Mouse (Mus musculus) limb, embryonic 12.5 days (tissue): ENCODE results near the gene Rassf2. TPM values are rescaled to one million over a fixed set of nuclear protein-coding genes. Genes with fewer than 3 reads are reported as not detected.

ENCODE experiments used
- ATAC-seq: fragments of 200-750 bp; cut with Nextera tagmentation; 2 replicates; pipeline ENCODE4 v1.8.0; 2017; ENCODE audit warnings: low read depth, moderate TSS enrichment; ENCODE audit not compliant: insufficient number of reproducible peaks, insufficient read depth, low FRiP score, low TSS enrichment
- H3K27ac ChIP-seq: fragments of 300-500 bp; sonication (generic); 2 replicates; pipeline ENCODE4 v1.5.1; 2016; ENCODE audit warnings: mild to moderate bottlenecking, moderate library complexity
- H3K27me3 ChIP-seq: fragments of 300-500 bp; sonication (generic); 2 replicates; pipeline ENCODE4 v1.6.1; 2016; ENCODE audit warnings: mild to moderate bottlenecking, moderate library complexity
- H3K36me3 ChIP-seq: fragments of 300-500 bp; sonication (generic); 2 replicates; pipeline ENCODE4 v1.6.1; 2016; ENCODE audit warnings: mild to moderate bottlenecking, moderate library complexity
- H3K4me1 ChIP-seq: fragments of 300-500 bp; sonication (generic); replicated peaks from 2 replicates; pipeline ENCODE4 v1.6.1; 2016
- H3K4me2 ChIP-seq: fragments of 300-500 bp; sonication (generic); 2 replicates; pipeline ENCODE4 v1.6.1; 2016; ENCODE audit warnings: mild to moderate bottlenecking, moderate library complexity
- H3K4me3 ChIP-seq: fragments of 300-500 bp; sonication (generic); replicated peaks from 2 replicates; pipeline ENCODE4 v1.5.1; 2016; ENCODE audit warnings: mild to moderate bottlenecking
- H3K9ac ChIP-seq: fragments of 300-500 bp; sonication (generic); replicated peaks from 2 replicates; pipeline ENCODE4 v1.6.1; 2016; ENCODE audit warnings: mild to moderate bottlenecking, moderate library complexity
- H3K9me3 ChIP-seq: fragments of 300-500 bp; sonication (generic); 2 replicates; pipeline ENCODE4 v1.6.1; 2016; ENCODE audit warnings: mild to moderate bottlenecking, moderate library complexity
- WGBS: fragments of 180-500 bp; shearing (Covaris S2); methylation state at CpG from one replicate; pipeline ENCODE4 v1.1.7; 2016; 5-methylcytosine and 5-hydroxymethylcytosine counted together
- polyA plus RNA-seq: library from polyadenylated mRNA; unstranded; fragments of >200 nt; fragmentation: Nextera tagmentation; extraction: Ambion mirVana; gene quantifications from 2 replicates; pipeline ENCODE4 v1.2.1, GENCODE M21; 2016

Gene Rassf2
- polyA plus RNA-seq, 1 experiment from 2014 or later: 5.3 TPM

DNA sequence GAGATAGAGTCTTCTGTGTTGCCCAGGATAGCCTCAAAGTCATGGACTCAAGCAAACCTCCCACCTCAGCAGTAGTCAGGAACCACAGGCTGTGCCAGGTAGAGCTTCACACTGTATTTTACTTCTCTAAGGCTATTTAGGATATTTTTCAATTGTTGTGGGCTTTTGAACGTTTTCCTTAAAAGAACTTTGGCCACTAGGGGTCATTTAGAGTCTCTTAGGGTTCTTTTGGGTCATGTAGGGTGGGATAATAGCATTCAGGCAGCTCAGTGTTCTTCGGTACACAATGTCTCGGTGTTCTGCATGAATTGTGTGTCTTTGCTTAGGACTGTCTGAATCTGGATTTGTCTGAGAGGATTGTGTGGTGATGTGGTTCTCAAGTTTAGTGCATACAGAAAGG lies 42.1 kb downstream of the Rassf2 start:
- H3K36me3 ChIP-seq: no peaks in the 10 kb centered on the region
- H3K4me1 ChIP-seq: peaks cover 14% of the 10 kb centered on the region
- ATAC-seq: no peak
- no peak overlapping the region for H3K9ac ChIP-seq
- H3K27ac ChIP-seq: no peak overlapping the region
- H3K4me3 ChIP-seq: no peak overlapping the region
- WGBS: 50% methylated on average over 3 of the region's 3 CpGs
- H3K9me3 ChIP-seq: no peaks in the 10 kb centered on the region
- no peak overlapping the region for H3K4me2 ChIP-seq
- H3K27me3 ChIP-seq: no peaks in the 10 kb centered on the region; the same call in 1 of the 2 replicates

DNA sequence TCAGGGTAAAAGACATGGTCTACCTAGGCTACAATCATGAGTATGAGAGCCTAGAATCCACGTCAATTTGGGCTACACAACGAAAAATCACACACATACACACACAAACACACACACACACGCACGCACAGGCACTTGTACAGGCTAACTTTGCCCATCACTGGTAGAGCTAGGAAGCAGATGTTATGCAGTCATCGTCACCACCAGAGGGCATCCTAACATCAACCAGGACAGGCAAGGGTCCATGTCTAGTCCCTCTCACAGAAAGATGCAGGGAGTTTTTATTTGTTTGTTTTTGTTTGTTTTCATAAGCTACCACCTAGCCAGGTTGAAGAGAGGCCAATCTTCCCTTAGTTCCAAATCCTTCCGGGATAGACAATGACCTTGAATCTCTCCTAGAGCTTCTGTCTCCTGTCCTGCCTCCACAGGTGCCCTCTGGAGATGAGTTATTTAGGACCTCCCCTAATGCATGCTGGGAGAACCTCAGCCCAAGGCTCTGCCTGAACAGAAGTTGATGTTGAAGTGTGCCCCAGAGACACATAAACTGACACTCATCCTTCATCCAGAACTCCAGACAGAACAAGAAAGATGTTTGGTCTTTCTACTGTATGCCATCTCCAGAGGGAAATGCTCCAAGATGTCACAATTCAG lies 47.4 kb downstream of the Rassf2 start:
- WGBS: 16% methylated on average over 6 of the region's 6 CpGs
- ATAC-seq: 0 out of 2 replicates have a peak, but pooled peaks have one; percentile 64

DNA sequence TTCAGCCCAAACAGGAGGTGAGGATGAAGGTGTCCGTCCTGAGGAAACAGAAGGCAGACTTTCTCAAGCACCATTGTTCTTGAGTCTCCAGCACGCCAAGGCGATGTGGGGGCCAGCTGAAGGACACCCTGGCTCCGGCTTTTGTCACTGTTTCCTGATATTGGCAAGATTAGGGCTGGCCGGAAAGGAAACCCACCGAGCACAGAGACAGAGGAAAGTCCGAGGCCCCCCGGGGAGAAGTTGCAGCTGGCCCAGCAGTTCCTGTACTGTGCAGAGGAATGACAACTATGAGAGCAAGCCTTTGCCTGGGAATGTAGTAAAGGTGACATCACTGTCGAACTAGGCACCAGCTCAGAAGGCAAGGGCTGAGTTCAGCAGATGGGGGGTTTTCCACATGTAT lies 49.2 kb downstream of the Rassf2 start:
- Histone ChIP-seq H3K9me3 (peaks cover 6% of the 10 kb centered on the region; the same call in 1 of the 2 replicates), H3K4me3 (no peak overlapping the region), H3K4me2 (no peak overlapping the region), H3K27me3 (no peaks in the 10 kb centered on the region; the same call in 1 of the 2 replicates), H3K36me3 (no peaks in the 10 kb centered on the region), H3K27ac (no peak overlapping the region), H3K9ac (no peak overlapping the region), H3K4me1 (0 out of 2 replicates have a peak, but pooled peaks cover 4% of the 10 kb centered on the region)
- WGBS: 58% methylated on average over 9 of the region's 9 CpGs
- no peak for ATAC-seq

More for the DNA sequence above, 47.4 kb downstream of the Rassf2 start:
- H3K4me1 ChIP-seq: 0 out of 2 replicates have a peak, but pooled peaks cover 4% of the 10 kb centered on the region
- no peak overlapping the region for H3K4me3 ChIP-seq
- no peak overlapping the region for H3K27ac ChIP-seq
- H3K36me3 ChIP-seq: no peaks in the 10 kb centered on the region
- no peak overlapping the region for H3K9ac ChIP-seq
- no peaks in the 10 kb centered on the region; the same call in 1 of the 2 replicates for H3K27me3 ChIP-seq
- no peak overlapping the region for H3K4me2 ChIP-seq
- H3K9me3 ChIP-seq: peaks cover 4% of the 10 kb centered on the region; the same call in 1 of the 2 replicates

DNA sequence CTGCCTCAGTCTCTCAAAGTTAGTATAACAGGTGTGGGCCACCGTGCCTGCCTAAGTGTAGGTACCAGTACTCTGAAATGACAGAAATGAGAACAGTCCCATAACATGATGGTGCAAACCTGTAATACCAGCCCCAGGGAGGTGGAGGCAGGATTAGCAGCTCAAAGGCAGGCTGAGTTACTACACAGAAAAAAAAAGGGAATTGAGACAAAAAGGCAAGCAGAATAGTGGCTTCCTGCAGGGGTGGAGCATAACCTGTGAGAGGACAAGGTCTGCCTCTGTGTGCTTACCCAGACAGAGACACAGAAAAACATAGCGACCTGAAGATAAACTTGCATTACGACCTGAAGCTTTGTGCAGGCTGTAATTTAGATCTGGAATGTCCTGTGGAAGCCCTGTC lies 53.4 kb downstream of the Rassf2 start:
- no peak overlapping the region for H3K4me2 ChIP-seq
- no peak overlapping the region for H3K9ac ChIP-seq
- no peaks in the 10 kb centered on the region for H3K36me3 ChIP-seq
- H3K4me1 ChIP-seq: 0 out of 2 replicates have a peak, but pooled peaks cover 4% of the 10 kb centered on the region
- no peak overlapping the region for H3K27ac ChIP-seq
- no peaks in the 10 kb centered on the region; the same call in 1 of the 2 replicates for H3K27me3 ChIP-seq
- no peak overlapping the region for H3K4me3 ChIP-seq
- ATAC-seq: no peak
- WGBS: 74% methylated on average over 3 of the region's 3 CpGs
- H3K9me3 ChIP-seq: peaks cover 6% of the 10 kb centered on the region; the same call in 1 of the 2 replicates

DNA sequence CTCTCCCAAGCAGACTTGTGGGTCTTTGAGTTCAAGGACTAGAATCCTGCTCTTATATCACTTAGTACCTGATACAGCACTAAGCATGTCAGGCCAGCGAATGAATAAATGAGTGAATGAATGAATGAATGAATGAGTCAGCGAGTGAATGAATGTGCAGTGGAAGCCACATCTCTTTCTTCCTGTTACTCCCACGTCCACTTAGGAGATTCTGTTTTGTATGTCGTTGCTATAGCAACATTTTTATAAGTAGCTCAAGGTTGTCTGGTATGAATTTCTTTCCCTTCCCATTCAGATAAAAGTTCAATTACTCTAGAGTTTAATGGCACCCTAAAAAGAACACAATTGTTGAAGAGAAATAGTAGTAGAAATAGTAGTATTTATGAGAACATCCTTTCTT lies 59.0 kb downstream of the Rassf2 start:
- no peak overlapping the region for H3K4me3 ChIP-seq
- 85% methylated on average over 4 of the region's 4 CpGs for WGBS
- H3K9ac ChIP-seq: no peak overlapping the region
- no peaks in the 10 kb centered on the region; the same call in 1 of the 2 replicates for H3K27me3 ChIP-seq
- H3K4me1 ChIP-seq: no peaks in the 10 kb centered on the region
- no peaks in the 10 kb centered on the region for H3K36me3 ChIP-seq
- no peak overlapping the region for H3K4me2 ChIP-seq
- no peak overlapping the region for H3K27ac ChIP-seq
- H3K9me3 ChIP-seq: no peaks in the 10 kb centered on the region
- ATAC-seq: no peak

DNA sequence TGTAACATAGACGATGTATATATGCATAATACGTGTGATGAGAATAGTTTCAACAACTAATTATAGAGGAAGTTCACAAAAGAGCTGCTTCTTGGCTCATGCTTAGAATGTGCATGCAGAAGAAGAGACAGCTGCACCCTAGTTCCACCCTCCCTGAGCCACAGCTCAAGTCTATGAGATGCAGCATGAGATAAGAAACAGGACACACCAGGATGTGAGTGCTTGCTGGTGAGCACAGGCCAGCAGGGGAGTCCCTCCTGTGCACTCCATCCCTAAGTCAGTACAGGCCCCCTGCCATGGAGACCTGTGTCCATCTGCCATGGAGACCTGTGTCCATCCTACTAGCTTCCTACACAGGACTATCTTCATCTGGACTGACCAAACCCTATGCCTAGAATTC lies 59.5 kb downstream of the Rassf2 start:
- no peak overlapping the region for H3K4me2 ChIP-seq
- no peak overlapping the region for H3K27ac ChIP-seq
- H3K36me3 ChIP-seq: no peaks in the 10 kb centered on the region
- ATAC-seq: no peak
- no peaks in the 10 kb centered on the region; the same call in 1 of the 2 replicates for H3K27me3 ChIP-seq
- H3K4me1 ChIP-seq: no peaks in the 10 kb centered on the region
- 98% methylated on average over 2 of the region's 2 CpGs for WGBS
- no peak overlapping the region for H3K9ac ChIP-seq
- H3K9me3 ChIP-seq: no peaks in the 10 kb centered on the region
- no peak overlapping the region for H3K4me3 ChIP-seq

DNA sequence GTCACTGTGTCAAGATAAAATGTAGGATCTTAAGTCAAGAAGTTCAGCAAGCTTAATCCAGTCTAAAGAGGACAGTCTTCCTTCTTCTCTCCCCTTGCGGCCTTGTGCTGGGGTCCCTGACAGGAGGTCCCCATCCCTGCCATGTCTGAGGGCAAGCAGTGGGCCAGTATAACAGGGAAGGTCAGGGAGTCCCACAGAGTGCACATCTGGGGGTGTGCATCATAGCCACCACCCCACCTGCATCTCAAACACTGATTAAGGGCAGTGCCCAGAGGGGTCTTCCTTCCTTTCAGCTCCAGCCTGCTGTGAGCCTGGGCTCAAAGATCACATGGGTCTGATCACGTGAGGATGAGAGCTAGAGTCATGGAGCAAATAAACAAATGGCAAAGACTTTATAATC lies 68.4 kb downstream of the Rassf2 start:
- Histone ChIP-seq H3K36me3 (no peaks in the 10 kb centered on the region), H3K4me2 (no peak overlapping the region), H3K27ac (no peak overlapping the region), H3K27me3 (peaks cover under 1% of the 10 kb centered on the region; the same call in 1 of the 2 replicates), H3K9ac (no peak overlapping the region), H3K9me3 (no peaks in the 10 kb centered on the region), H3K4me3 (no peak overlapping the region), H3K4me1 (no peaks in the 10 kb centered on the region)
- no peak for ATAC-seq
- whole genome bisulfite sequencing: 65% methylated on average over 2 of the region's 2 CpGs

DNA sequence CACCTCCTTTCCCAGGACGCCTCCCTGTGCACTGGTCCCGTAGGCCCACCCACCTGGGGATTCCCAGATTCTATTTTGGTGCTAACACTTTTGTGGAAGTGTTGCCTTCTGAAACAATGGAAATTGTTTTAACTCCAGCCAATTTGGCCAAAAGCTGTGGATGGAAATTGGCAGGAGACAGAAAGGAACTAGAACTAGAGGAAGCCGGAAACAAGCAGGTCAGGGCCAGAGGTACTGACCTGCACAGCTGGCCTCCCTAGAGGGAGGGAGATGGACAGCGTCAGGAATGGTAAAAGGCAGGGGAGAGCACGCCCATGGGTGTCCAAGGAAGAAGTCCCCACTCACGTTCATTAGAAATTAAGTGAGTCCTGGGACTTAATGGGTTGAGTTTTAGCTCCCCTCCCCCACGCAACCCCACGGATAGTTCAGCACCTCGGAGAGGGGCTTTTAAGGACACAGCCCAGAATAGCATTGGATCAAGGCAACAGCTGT lies 72.3 kb downstream of the Rassf2 start:
- Histone ChIP-seq H3K27me3 (peaks cover 28% of the 10 kb centered on the region), H3K4me3 (no peak overlapping the region), H3K4me2 (no peak overlapping the region), H3K4me1 (peaks cover 10% of the 10 kb centered on the region), H3K36me3 (no peaks in the 10 kb centered on the region), H3K9ac (no peak overlapping the region), H3K9me3 (no peaks in the 10 kb centered on the region), H3K27ac (no peak overlapping the region)
- ATAC-seq: no peak
- WGBS: 49% methylated on average over 9 of the region's 9 CpGs

DNA sequence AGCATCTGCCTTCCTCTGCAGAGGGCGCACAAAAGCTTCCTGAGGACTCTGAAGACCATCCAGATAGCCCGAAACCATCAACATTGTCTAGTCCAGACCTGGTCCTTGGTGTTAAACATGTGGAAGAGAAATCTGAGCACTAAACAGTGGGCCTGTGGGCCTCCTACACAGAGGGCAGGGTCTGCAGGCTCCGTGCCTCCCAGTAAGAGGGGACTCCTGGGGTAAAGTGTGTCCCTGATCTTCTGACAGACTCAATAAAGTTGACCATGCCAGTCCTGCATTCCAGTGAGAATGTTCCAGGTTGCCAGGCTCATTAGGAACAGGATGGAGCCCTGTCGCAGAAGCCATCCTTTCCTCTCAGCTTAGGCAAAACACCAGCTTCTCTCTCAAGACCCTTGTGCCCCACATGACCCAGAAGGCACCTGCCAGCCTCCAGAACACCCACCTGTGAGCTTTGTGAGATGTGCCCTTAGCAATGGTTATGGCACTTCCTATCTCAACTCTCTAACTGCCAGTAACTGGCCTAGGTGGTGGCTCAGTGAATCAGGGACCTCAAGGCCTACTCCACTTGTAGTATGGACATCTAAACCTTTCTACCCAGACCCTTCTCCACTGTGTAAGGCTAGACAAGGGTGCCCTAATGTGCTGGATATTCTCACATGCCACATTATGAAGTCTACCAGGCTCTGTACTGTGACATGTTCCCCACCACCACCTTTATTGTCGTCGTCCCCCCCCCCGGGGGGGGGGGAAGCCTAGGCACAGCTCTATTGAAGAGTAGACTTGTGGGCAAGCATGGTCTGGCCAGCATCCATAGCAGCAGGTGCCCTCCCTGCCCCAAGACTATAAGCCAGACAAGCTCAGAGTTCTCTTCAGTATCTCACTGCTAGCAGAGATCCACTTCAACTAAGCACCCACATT lies 73.5 kb downstream of the Rassf2 start:
- Histone ChIP-seq H3K4me3 (no peak overlapping the region), H3K4me2 (no peak overlapping the region), H3K9me3 (no peaks in the 10 kb centered on the region), H3K9ac (no peak overlapping the region), H3K27ac (no peak overlapping the region), H3K4me1 (peaks cover 15% of the 10 kb centered on the region), H3K27me3 (peaks cover 39% of the 10 kb centered on the region), H3K36me3 (no peaks in the 10 kb centered on the region)
- no peak for ATAC-seq
- WGBS: 82% methylated on average over 7 of the region's 7 CpGs

DNA sequence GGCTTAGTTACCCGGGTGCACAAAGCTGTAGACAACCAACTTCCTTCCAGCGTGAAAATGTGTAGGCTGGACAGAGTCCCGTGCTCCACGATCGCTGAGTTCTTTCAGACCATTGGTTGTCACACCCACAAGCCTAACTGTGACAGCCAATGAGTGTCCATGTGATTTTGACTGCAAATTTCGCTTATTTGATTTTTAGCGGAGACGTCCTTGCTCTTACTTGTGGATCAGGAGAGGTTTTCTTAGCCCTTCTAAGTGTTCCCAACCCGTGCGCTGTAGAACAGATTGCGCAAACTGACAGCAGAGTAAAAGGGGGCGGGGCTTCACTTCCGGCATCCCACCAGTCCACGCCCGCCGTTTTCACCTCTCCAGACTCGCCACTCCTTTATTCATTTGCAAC lies 74.8 kb downstream of the Rassf2 start:
- H3K4me3 ChIP-seq: peak overlapping the region; percentile 26
- 5% methylated on average over 17 of the region's 17 CpGs for WGBS

DNA sequence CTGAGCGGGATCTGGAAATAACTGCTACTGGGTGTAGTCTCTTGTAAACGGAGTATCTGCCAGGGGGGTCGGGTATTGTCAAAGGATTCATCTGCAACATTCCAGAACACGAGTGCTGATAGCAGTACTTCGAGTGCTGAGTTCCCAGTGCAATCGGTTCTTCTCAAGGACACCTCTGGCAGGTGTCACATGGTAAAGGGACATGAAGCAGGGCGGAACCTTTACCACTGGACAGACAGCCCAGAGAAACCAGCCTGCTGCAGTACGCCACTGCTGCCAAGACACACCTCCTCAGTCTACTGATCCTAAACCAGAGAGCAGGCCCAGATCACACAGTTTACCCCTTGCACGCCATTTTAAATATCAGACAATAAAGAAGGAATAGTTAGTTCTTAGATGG lies 75.2 kb downstream of the Rassf2 start:
- H3K36me3 ChIP-seq: no peaks in the 10 kb centered on the region
- H3K27me3 ChIP-seq: peaks cover 49% of the 10 kb centered on the region
- peaks cover 20% of the 10 kb centered on the region for H3K4me1 ChIP-seq
- no peak overlapping the region for H3K9ac ChIP-seq
- no peak overlapping the region for H3K27ac ChIP-seq
- H3K4me3 ChIP-seq: peak overlapping the region; percentile 26
- 65% methylated on average over 9 of the region's 9 CpGs for WGBS
- ATAC-seq: no peak
- H3K9me3 ChIP-seq: no peaks in the 10 kb centered on the region
- peak overlapping the region; percentile 53 for H3K4me2 ChIP-seq

More for the DNA sequence above, 74.8 kb downstream of the Rassf2 start:
- H3K27me3 ChIP-seq: peaks cover 48% of the 10 kb centered on the region
- no peak overlapping the region for H3K9ac ChIP-seq
- no peaks in the 10 kb centered on the region for H3K36me3 ChIP-seq
- peak overlapping the region; percentile 53 for H3K4me2 ChIP-seq
- no peaks in the 10 kb centered on the region for H3K9me3 ChIP-seq
- H3K4me1 ChIP-seq: peaks cover 20% of the 10 kb centered on the region
- no peak for ATAC-seq
- H3K27ac ChIP-seq: no peak overlapping the region
